ENCODE assay signal across 11 mouse cellular contexts in genomic region chr3:55054231-55054630, GRCm38 (mm10). TPM values are rescaled to one million over a fixed set of nuclear protein-coding genes. Genes with fewer than 3 reads are reported as not detected.
DNase-seq lines count a peak whose midpoint lies in the region; ATAC-seq and TF ChIP-seq lines count a peak whose summit lies in the region.
"Had no signal": no experiment of that assay in that cellular context is flagged by ENCODE, and none has a peak within 500 bp of the region (broad histone marks: within the 10 kb centered on the region; RNA-seq: fewer than 3 reads in every experiment).

No protein-coding gene starts in this region.

- H3K36me3 ChIP-seq in kidney, embryonic 16.5 days (ENCODE audit: insufficient read depth, low read length) = no peaks in the 10 kb centered on the region
- H3K36me3 ChIP-seq in forebrain, embryonic 10.5 days (replicated peaks) = no peaks in the 10 kb centered on the region
- H3K36me3 ChIP-seq in intestine, embryonic 16.5 days (ENCODE audit: control insufficient read depth, insufficient read depth, low read length) = no peaks in the 10 kb centered on the region
- no peaks in the 10 kb centered on the region for H3K36me3 ChIP-seq in neural tube, embryonic 14.5 days (ENCODE audit: control insufficient read depth, insufficient read depth, low read length)

- no peaks in the 10 kb centered on the region for H3K9me3 ChIP-seq in kidney, embryonic 16.5 days (ENCODE audit: low read length)
- no peaks in the 10 kb centered on the region for H3K9me3 ChIP-seq in forebrain, embryonic 10.5 days
- no peaks in the 10 kb centered on the region for H3K9me3 ChIP-seq in intestine, embryonic 16.5 days (ENCODE audit: control insufficient read depth, low read length)
- no peaks in the 10 kb centered on the region for H3K9me3 ChIP-seq in neural tube, embryonic 14.5 days (ENCODE audit: control insufficient read depth, low read length)

- peak overlapping the region; percentile 56; the same call in 1 of the 2 replicates for H3K4me3 ChIP-seq in kidney, embryonic 16.5 days (ENCODE audit: low read length)
- H3K4me3 ChIP-seq in forebrain, embryonic 10.5 days = peak overlapping the region; percentile 74
- H3K4me3 ChIP-seq in intestine, embryonic 16.5 days (ENCODE audit: low read length) = no peak overlapping the region
- no peak overlapping the region for H3K4me3 ChIP-seq in neural tube, embryonic 14.5 days (ENCODE audit: low read depth, low read length)
- no peak overlapping the region for H3K4me3 ChIP-seq in left cerebral cortex, adult 2 months

- no peak overlapping the region for H3K9ac ChIP-seq in kidney, embryonic 16.5 days (replicated peaks; ENCODE audit: low read length)
- no peak overlapping the region for H3K9ac ChIP-seq in intestine, embryonic 16.5 days (ENCODE audit: low read depth, low read length)
- no peak overlapping the region for H3K9ac ChIP-seq in neural tube, embryonic 14.5 days (replicated peaks; ENCODE audit: low read depth, low read length)

- intact Hi-C loops in left cerebral cortex, adult 2 months (cut with DNase I) = no loop called here

- no peak for DNase-seq in kidney, postnatal 25 days
- no peak for DNase-seq in forebrain, embryonic 10.5 days (ENCODE audit: extremely low spot score, low spot score)
- no peak for DNase-seq in left cerebral cortex, adult 2 months (ENCODE audit: extremely low spot score in 1 of 2, low spot score in 2 of 2)
- no peak for DNase-seq in spleen, postnatal 14 days (ENCODE audit: low spot score in 2 of 2)
- DNase-seq in urinary bladder, postnatal 36 days (ENCODE audit: low spot score in 2 of 2) = no peak
- DNase-seq: cerebellum, adult 9-11 months had no signal

- 50% methylated on average over 6 of the region's 6 CpGs for WGBS in kidney, embryonic 16.5 days
- WGBS in forebrain, embryonic 10.5 days = 50% methylated on average over 6 of the region's 6 CpGs
- WGBS in intestine, embryonic 16.5 days = 52% methylated on average over 6 of the region's 6 CpGs
- 53% methylated on average over 6 of the region's 6 CpGs for WGBS in neural tube, embryonic 14.5 days

- peak overlapping the region; percentile 76 for H3K4me2 ChIP-seq in kidney, embryonic 16.5 days (replicated peaks; ENCODE audit: low read depth, low read length)
- no peak overlapping the region for H3K4me2 ChIP-seq in intestine, embryonic 16.5 days (ENCODE audit: low read depth, low read length)
- peak overlapping the region; percentile 98 for H3K4me2 ChIP-seq in neural tube, embryonic 14.5 days (ENCODE audit: low read depth, low read length)

- H3K27ac ChIP-seq in kidney, embryonic 16.5 days (ENCODE audit: low read length) = no peak overlapping the region
- 0 out of 2 replicates have a peak overlapping the region, but pooled peaks have one; percentile 77 for H3K27ac ChIP-seq in forebrain, embryonic 10.5 days
- H3K27ac ChIP-seq in intestine, embryonic 16.5 days (ENCODE audit: low read length) = no peak overlapping the region
- H3K27ac ChIP-seq in neural tube, embryonic 14.5 days (ENCODE audit: low read depth, low read length) = no peak overlapping the region
- H3K27ac ChIP-seq in left cerebral cortex, adult 2 months = no peak overlapping the region

- H3K4me1 ChIP-seq in kidney, embryonic 16.5 days (ENCODE audit: insufficient read depth, low read length) = peaks cover 8% of the 10 kb centered on the region
- peaks cover 17% of the 10 kb centered on the region for H3K4me1 ChIP-seq in forebrain, embryonic 10.5 days
- H3K4me1 ChIP-seq in intestine, embryonic 16.5 days (ENCODE audit: control insufficient read depth, insufficient read depth, low read length) = peaks cover 8% of the 10 kb centered on the region; the same call in 1 of the 2 replicates
- H3K4me1 ChIP-seq in neural tube, embryonic 14.5 days (ENCODE audit: control insufficient read depth, insufficient read depth, low read length) = peaks cover 3% of the 10 kb centered on the region; the same call in 1 of the 2 replicates

- ATAC-seq in kidney, embryonic 16.5 days (ENCODE audit: low FRiP score, low TSS enrichment) = no peak
- ATAC-seq in intestine, embryonic 16.5 days = peak; percentile 32
- no peak for ATAC-seq in neural tube, embryonic 14.5 days (ENCODE audit: low read depth)

- H3K27me3 ChIP-seq in kidney, embryonic 16.5 days (ENCODE audit: insufficient read depth, low read length) = peaks cover 18% of the 10 kb centered on the region
- H3K27me3 ChIP-seq in forebrain, embryonic 10.5 days (ENCODE audit: poor library complexity, severe bottlenecking) = peaks cover 58% of the 10 kb centered on the region
- peaks cover 9% of the 10 kb centered on the region; the same call in 1 of the 2 replicates for H3K27me3 ChIP-seq in intestine, embryonic 16.5 days (replicated peaks; ENCODE audit: control insufficient read depth, insufficient read depth, low read length)
- no peaks in the 10 kb centered on the region for H3K27me3 ChIP-seq in neural tube, embryonic 14.5 days (ENCODE audit: control insufficient read depth, insufficient read depth, low read length)

- no peak for TF ChIP-seq CTCF in left cerebral cortex, adult 2 months (IDR thresholded peaks at IDR 0.05)

RNA-seq across cellular contexts. Expression of gene Ccna1, which starts 1.1 kb away (rescaled TPM):
- 1.1 and 3.1 TPM in 2 replicates for polyA plus RNA-seq in kidney, embryonic 16.5 days (2015; fragmentation: Nextera tagmentation; extraction: Ambion mirVana)
- polyA plus RNA-seq in forebrain, embryonic 10.5 days (2016; fragmentation: Nextera tagmentation; extraction: Ambion mirVana) = 2.0 and 3.1 TPM in 2 replicates
- polyA plus RNA-seq in intestine, embryonic 16.5 days (2015; fragmentation: Nextera tagmentation; extraction: Ambion mirVana) = 1.3 and 1.8 TPM in 2 replicates
- 0.70 and 1.1 TPM in 2 replicates for polyA plus RNA-seq in neural tube, embryonic 14.5 days (2014; fragmentation: Nextera tagmentation; extraction: Ambion mirVana)
- total RNA-seq in left cerebral cortex, adult 2 months (2021) = 1 to 10 TPM; 2.0 to 2.2 TPM
- total RNA-seq: gastrocnemius, postnatal 14 days had no signal
- polyA plus RNA-seq: adrenal gland, adult 2 months had no signal

RNA-seq across cellular contexts. Expression of gene Spg20, which starts 57.7 kb away (rescaled TPM):
- polyA plus RNA-seq in kidney, embryonic 16.5 days (2015; fragmentation: Nextera tagmentation; extraction: Ambion mirVana) = 44.3 and 45.7 TPM in 2 replicates
- 56.6 and 58.5 TPM in 2 replicates for polyA plus RNA-seq in forebrain, embryonic 10.5 days (2016; fragmentation: Nextera tagmentation; extraction: Ambion mirVana)
- polyA plus RNA-seq in intestine, embryonic 16.5 days (2015; fragmentation: Nextera tagmentation; extraction: Ambion mirVana) = 31.1 and 34.1 TPM in 2 replicates
- 15.8 and 19.6 TPM in 2 replicates for polyA plus RNA-seq in neural tube, embryonic 14.5 days (2014; fragmentation: Nextera tagmentation; extraction: Ambion mirVana)
- total RNA-seq in left cerebral cortex, adult 2 months (2021) = 10 to 100 TPM; 29.8 to 30.3 TPM

Comparison
In these comparisons a context has a peak if more than half of its experiments do, and no peak if none do; other contexts are left out.
1. H3K4me3 ChIP-seq: peak in kidney, embryonic 16.5 days (single experiment) and forebrain, embryonic 10.5 days (single experiment); none in intestine, embryonic 16.5 days (single experiment), neural tube, embryonic 14.5 days (single experiment) and left cerebral cortex, adult 2 months (single experiment).